Mouse (Mus musculus) ES-E14 (cell line): ENCODE measurements around the gene Eif4g1.

Source experiments
- CHD2 ChIP-seq: IDR thresholded peaks from 2 replicates; pipeline ENCODE4 v1.6.1; 2014; ENCODE audit warnings: mild to moderate bottlenecking, low read depth, low read length, inconsistent platforms
- MAFK ChIP-seq: IDR thresholded peaks from 2 replicates; pipeline ENCODE4 v1.6.1; 2014; ENCODE audit warnings: mild to moderate bottlenecking, low read depth, low read length, inconsistent platforms; ENCODE audit not compliant: insufficient read depth
- ZC3H11A ChIP-seq: IDR thresholded peaks from 2 replicates; pipeline ENCODE4 v1.6.1; 2012; ENCODE audit warnings: low read depth, mild to moderate bottlenecking, inconsistent platforms, low read length, borderline replicate concordance
- ZNF384 ChIP-seq: IDR thresholded peaks from 2 replicates; pipeline ENCODE4 v1.6.1; 2012; ENCODE audit warnings: low read depth, low read length, inconsistent platforms

DNA sequence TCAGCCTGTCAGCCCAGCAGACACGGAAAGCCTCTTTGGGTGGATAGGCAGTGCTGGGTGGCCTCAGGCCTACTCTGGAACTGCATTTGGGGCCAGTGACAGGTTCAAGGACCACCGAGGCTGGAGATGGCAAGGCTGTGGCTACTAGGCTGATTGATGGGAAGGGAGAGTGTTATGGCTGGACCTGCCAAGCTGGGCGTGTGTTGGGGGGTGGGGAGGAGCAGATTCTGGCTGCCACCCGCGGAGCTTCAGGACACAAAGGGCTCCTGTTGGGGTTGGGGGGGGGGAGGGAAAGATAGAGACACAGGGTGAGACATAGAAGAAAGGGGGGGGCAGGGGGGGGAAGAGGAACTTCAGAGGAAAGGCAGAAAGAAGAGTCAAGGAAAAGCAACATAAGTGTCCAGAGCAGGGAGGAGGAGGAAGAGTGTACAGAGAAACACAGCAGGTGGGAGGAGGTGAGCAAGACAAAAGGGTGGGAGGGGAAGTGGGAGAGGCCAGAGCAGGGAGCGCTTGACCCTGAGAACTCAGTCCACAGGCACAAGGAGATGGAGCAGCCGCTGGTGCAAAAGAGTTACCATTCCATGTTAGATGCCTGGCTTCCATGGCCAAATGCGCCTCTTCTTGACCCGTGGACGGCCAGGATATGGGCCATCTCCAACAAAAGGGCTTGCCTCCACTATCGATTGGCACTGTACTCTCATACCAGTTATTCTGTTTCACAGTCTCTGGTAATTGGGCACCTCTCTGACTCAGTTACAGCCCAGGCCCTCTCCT, 46.4 kb downstream of the Eif4g1 start:
- TF ChIP-seq CHD2 (no peak), MAFK (no peak), ZC3H11A (no peak), ZNF384 (no peak)
